Mouse (Mus musculus): ENCODE measurements around the gene Atf1.
A peak's percentile ranks its signal among the peaks of the same experiment; 100 is the strongest.
"Not testable (repeated sequence)": the region's sequence is repeated elsewhere in the genome, so short reads cannot be mapped to it uniquely, and the experiment has no call there.

The Atf1 gene

DNA sequence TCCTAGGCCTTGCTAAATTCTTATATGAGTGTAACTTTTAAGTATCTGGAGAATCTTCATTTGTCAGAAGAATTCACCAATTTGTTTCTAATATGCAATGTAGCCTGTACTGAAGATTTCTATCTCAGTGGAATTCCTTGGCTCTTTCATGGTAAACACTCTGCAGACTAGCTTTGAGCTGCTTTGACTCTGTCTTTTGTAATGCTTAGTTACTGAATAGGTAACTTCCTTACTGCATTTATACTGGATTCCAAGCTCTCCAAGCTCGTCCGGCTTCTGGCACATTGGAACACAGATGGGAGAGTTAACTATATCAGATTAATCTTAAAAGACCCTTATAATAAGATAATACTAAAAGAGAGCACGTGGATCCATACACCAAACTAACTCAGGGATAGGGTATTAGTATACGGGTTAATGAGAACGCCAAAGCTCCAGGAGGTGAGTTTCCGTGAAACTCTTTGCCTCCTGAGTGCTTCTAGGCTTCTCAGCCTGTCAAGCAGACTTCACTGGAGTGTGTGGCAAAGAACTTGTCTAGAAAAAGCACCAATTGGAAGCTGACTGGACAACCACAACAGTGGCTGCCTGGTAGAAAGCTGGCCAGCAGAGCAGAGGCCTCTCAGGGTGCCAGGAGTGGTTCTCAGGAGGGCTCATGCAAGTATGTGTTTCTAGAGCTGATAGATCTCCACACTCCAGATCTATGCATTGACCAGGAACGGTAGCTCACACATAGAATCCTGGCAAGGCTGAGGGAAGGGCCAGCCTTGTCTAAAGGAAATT lies 31.2 kb downstream of the Atf1 start:
- peak; percentile 54 for DNase-seq (ENCODE audit: low spot score)

GRCm38 (mm10) chr15:100260351-100260750 lies 32.7 kb downstream of the Atf1 start:
- not testable (repeated sequence) for DNase-seq (ENCODE audit: low spot score)

DNA sequence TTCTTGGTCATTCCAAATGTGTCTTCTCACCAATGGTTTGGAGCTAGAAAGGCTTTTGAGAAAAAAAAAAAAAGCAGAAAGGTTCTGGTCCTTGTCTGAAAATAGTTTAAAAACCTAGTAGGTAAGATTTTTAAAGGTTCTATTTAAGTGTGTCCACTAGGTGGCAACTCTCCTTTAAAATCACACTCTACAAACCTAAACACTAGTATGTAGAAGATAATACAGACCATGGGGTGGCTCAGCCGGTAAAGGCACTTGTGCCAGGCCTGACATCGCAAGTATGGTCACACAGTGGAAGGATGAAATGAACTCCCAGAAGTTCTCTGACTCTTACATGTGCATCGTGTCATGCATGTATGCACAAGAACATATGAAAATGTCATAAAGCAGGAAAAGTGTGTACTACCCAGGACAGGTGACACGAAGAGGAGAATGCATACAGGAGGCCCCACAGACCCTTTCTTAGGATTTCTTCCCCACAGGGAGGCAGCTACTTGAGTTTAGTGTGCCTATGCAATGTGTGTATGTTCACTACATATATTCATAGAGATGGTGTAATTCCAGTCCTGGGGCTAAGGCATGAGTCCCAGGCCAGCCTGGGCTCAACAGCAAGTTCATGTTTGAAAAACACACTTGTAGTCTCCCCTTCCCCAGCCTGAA lies 35.8 kb downstream of the Atf1 start:
- DNase-seq (ENCODE audit: low spot score): peak; percentile 21

DNA sequence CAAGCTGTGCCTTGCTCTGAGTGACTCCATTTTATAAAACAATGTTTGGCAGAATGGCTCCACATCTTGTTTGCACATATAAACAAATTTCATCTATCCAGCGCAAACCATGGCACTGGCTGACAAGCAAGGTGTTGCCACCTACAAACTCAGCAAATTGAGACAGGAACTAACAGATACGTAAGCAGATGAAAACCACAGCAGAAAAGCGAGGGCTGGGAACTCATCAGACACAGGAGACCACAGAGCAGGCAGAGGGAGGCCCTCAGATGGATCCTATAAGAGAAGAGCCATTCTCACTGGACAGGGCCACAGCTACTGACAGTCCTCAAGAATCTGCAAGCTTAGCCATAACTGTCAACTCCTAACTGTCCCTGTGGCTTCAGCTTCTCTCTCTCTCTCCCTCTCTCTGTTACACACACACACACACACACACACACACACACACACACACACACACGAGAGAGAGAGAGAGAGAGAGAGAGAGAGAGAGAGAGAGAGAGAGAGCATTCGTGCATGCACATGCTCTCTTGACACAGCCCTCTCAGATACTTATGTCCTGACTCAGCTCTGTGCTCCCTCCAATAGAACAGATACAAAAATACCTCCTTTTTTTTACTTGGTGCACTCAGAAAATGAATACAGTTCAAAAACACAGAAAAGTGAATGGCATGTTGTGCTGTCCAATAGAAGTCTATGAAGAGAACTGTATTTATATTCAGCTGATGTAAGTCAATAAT lies 38.1 kb downstream of the Atf1 start:
- no peak for DNase-seq (ENCODE audit: low spot score)

DNA sequence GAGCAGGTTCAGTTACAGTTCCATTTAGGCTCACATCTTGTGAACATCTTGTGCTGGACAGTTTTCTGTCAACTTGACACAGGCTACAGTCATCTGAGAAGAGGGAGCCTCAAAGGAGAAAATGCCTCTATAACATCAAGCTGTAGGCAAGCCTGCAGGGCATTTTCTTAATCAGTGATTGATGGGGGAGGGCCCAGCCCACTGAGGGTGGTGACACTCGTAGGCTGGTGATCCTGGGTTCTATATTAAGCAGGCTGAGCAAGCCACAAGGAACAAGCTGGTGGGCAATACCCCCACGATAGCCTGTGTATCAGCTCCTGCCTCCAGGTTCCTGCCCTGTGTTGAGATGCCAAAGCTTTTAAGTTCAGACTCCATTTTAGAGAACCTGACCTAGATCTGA lies 41.3 kb downstream of the Atf1 start:
- no peak for DNase-seq (ENCODE audit: low spot score)

DNA sequence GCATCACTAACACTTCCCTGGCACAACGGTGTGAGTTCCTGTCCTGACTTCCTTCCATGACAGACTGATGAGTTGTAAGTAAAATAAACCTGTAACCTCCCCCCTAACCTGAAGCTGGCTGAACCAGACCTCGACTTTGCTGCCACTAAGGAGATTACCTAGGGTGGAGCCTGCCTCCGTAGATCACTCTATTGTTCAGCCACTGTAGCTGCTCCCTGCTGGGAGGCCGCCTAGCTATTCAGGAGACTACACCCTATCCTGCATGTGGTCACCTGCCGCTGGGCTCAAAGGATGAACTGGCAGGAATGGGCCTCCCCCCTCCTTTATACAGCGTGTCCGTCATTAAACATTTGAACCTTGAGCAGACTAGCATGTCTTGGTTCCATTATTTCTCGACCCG lies 42.2 kb downstream of the Atf1 start:
- DNase-seq (ENCODE audit: low spot score): no peak

GRCm38 (mm10) chr15:100270609-100271008 lies 43.0 kb downstream of the Atf1 start:
- not testable (repeated sequence) for DNase-seq (ENCODE audit: low spot score)

GRCm38 (mm10) chr15:100271411-100271810 lies 43.8 kb downstream of the Atf1 start:
- no peak for DNase-seq (ENCODE audit: low spot score)

GRCm38 (mm10) chr15:100273791-100274308 lies 46.2 kb downstream of the Atf1 start:
- DNase-seq (ENCODE audit: low spot score): not testable (repeated sequence)

GRCm38 (mm10) chr15:100274790-100275559 lies 47.4 kb downstream of the Atf1 start:
- DNase-seq (ENCODE audit: low spot score): no peak

DNA sequence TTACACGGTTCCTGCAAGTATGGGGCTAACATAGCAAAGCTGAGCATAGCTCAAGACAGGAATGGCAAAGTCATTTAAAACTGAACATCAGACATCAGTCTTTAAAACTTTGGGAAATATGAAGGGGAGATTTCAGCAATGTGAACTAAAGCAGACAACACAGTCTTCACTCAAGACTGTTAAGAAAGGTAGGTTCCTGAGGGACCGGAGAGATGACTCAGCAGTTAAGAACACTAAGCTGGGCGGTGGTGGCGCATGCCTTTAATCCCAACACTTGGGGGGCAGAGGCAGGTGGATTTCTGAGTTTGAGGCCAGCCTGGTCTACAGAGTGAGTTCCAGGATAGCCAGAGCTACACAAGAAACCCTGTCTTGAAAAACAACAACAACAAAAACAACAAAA lies 48.8 kb downstream of the Atf1 start:
- no peak for DNase-seq (ENCODE audit: low spot score)

GRCm38 (mm10) chr15:100277586-100277985 lies 50.0 kb downstream of the Atf1 start:
- no peak for DNase-seq (ENCODE audit: low spot score)

DNA sequence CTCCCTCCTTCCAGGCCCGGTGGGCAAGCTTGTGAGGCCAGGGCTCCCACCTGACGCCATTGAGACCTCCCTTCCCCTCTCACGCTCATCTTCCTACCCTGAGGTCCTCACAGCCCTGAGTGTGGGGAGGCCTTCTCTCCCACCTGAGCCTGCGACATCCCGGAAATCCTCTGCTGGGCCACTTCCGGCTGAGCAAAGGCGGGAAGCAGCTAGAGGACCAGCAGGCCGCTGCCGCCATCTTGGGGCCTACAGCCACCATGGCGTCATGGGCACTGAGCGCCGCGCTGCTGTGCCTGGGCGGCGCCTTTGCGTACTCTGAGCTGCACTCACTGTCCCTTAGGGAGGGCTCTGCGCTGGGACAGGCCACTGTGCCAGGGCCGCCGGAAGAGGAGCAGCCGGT lies 53.0 kb downstream of the Atf1 start, which contains the start of gene Tmprss12:
Gene Tmprss12 (plus strand): TSS at position 212 of the 400 bp plus-strand sequence.
- DNase-seq (ENCODE audit: low spot score): no peak

DNA sequence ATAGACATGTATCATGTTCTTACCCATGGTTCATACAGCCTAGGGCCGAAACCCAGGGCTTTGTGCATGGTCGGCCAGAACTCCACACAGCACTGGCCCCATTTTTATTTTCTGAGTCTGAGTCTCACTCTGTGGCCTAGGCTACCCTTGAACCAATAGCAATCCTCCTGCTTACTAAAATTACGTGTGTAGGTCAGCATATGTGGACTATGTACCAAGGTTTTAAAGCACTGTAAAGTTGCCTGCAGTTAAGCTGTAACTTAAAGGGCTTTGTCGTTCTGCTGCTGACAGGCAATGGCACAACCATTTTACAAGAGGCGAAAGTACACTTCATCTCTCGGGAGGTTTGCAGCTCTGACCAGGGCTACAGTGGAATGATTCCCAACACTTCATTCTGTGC lies 61.4 kb downstream of the Atf1 start:
- no peak for DNase-seq (ENCODE audit: low spot score)

DNA sequence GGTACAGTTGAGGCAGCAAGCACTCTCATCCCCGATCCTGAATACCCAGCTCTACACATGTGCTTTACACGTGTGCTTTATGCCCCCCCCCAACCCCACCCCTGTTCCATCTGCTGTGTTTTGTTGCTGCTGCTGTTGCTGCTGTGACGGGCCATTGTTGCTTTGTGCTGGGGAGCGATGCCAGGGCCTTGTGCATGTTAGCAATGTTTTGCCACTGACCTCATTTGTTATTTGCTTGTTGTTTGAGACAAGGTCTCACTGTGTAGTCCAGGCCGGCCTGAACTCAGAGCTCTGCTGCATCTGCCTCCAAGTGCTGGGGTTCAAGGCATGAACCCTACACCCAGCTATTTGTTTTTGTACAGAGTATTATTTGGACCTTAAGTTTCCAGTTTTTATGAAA lies 63.2 kb downstream of the Atf1 start:
- DNase-seq (ENCODE audit: low spot score): no peak

GRCm38 (mm10) chr15:100292326-100292725 lies 64.7 kb downstream of the Atf1 start:
- DNase-seq (ENCODE audit: low spot score): no peak

GRCm38 (mm10) chr15:100297856-100298255 lies 70.2 kb downstream of the Atf1 start:
- DNase-seq (ENCODE audit: low spot score): no peak

DNA sequence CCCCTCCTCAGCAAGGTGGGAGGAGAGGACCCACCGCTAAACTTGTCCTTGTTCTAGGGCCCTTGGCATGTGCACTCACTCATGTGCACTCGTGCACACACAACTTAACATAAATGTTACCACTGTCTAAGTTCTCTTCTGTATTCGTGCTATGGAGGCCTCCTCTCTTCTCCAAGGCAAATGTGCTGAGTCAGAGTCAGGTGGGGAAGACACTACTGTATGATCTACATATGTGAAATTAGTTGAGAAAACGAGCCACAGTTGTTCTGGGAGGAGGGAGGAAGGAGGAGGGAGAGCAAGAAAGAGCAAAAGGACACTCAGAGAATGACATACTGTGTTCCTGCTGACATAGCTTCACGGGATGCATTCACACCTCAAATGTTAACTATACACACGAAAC lies 72.9 kb downstream of the Atf1 start:
- DNase-seq (ENCODE audit: low spot score): no peak

- no peak for DNase-seq (ENCODE audit: low spot score)
These were observed 73.9 kb downstream of the Atf1 start for GRCm38 (mm10) chr15:100301556-100301955.

- DNase-seq (ENCODE audit: low spot score): no peak
These were observed 75.9 kb downstream of the Atf1 start for GRCm38 (mm10) chr15:100303428-100304018.
